Mouse (Mus musculus): Measurements from ENCODE around the gene Mlh3.

Gene Mlh3

GRCm38 (mm10) chr12:85270319-85270718 is at the start of gene Mlh3:
Gene Mlh3, minus strand, starts transcription at chr12:85270599.
- WGBS = under 1% methylated on average over 35 of the region's 35 CpGs

DNA sequence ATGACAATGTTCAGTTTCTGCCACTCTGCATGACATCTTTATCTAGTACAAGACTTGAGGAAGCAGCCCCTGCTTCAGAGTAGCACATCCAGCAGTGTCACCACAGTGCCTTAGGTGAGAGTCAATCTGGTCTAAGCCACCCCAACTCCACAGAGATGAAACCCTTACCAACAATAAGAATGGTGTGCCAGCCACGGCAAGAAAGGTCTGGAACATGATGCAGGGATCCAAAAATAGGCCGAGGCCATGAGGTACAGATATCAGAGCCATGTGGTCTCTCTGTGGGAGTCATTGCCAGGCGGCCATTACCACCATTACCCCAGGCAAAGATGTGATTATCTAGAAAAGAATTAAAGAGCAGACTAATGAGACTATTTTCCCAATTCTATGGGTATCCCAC is 38.3 kb upstream of the Mlh3 start:
- 47% methylated on average over 3 of the region's 3 CpGs for WGBS

- WGBS = 24% methylated on average over 16 of the region's 16 CpGs
Measured at GRCm38 (mm10) chr12:85305247-85305892, 35.0 kb upstream of the Mlh3 start.

DNA sequence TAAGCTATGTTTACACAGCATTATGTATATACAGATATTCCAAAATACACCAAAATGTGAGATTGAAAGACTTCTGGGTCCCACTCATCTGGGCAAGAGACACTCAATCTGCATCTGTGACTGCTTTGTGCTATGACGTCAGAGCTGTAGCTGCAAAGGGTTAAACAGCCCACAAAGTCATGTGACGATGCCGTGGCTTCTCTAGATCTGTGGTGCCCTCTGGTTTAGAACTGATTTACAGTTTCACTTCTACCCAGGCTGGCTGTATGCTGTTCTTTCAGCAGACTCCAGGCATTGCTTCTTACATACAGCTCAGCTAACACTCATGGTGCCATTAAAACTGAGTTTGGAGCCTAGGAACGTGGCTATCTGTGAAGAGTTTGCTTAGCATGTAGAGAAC is 34.3 kb upstream of the Mlh3 start:
- 56% methylated on average over 4 of the region's 4 CpGs for WGBS

DNA sequence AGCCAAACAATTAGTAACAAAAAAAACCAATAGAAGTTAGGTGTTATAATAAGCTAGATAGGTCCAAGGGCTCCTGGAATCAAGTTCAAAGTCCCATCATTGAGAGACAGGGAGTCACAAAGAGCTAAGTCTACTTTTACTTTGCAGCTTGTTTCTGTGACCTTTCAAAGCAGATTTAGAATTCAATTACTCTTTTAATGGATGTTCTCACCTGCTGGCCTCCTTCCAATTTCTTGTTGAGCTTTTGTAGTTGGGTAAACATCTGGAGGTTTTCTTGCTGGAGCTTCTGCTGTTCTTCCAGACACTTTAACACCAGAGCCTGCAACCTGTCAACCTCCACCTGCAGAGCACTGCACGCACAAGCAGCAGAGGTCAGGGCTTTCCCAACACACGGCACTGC is 32.9 kb upstream of the Mlh3 start:
- WGBS = 94% methylated on average over 2 of the region's 2 CpGs

- 70% methylated on average over 1 of the region's 1 CpGs for WGBS
Measured at GRCm38 (mm10) chr12:85298835-85299180, 28.4 kb upstream of the Mlh3 start.

- 88% methylated on average over 11 of the region's 11 CpGs for WGBS
Measured at GRCm38 (mm10) chr12:85298127-85298834, 27.9 kb upstream of the Mlh3 start.

DNA sequence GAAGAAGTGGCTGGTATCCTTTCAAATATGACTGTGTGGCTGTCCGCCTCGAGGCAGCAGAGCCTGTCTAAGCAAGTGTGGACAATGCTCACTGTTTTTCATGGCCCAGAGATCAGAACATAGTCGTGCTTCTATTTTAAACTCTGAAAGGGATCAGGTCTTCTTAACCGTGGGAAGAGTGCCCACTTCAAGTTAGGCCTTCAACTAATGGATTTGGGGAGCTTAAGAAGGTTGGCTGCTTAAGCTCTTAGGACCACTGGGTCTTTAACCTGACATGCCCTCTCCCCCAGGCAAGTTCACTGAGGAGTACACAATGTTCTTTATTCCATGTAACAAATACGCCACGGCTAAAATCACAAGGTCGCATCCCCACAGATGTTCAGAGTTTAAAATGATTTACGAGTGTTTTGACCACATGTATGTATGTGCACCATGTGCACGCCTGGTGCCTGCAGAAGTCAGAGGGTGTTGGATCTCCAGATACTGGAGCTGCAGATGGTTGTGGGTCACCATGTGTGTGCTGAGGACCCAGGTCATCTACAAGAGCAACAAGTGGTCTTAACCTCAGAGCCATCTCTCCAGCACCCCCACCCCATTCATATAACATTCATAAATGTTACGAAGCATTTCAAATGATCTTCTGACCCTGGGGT is 27.1 kb upstream of the Mlh3 start:
- WGBS = 76% methylated on average over 10 of the region's 10 CpGs

DNA sequence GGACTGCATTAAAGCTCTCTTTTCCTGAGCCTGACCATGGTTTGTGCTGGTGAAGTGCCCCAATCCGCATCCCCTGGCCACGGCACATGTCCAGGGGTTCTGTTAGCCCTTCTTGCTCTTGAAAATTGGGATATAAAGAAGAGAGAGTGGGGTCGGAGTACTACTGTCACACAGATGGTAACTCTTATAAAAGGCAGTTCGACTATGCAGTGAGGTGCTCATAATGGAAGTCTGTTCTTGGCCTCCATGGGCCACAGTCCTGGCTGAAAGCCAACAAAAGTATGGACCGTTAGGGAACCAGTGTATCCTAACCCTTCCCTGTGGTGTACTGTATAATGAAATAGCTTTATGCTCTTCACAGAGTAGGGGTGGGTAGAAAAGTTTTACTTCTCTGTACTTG is 26.5 kb upstream of the Mlh3 start:
- 73% methylated on average over 5 of the region's 5 CpGs for WGBS

DNA sequence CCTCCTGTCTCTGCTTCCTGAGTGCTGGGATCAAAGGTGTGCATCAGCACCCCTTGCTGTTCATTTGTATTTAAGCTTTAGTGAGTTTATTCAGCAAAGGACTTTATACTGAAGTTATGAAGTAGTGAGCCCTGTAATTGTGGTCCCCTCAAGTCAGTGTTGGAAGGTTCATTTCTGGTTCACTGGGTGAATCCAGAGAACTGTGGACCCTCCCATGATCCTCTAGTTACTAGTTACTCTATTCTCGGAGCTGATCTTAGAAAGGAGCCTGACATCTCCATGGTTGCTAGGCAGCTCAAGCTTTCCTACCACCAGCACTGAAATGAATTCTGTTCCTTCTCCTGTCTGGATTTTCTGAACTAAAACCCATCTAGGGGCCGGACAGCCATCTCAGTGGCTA is 25.1 kb upstream of the Mlh3 start:
- WGBS = 76% methylated on average over 2 of the region's 2 CpGs

DNA sequence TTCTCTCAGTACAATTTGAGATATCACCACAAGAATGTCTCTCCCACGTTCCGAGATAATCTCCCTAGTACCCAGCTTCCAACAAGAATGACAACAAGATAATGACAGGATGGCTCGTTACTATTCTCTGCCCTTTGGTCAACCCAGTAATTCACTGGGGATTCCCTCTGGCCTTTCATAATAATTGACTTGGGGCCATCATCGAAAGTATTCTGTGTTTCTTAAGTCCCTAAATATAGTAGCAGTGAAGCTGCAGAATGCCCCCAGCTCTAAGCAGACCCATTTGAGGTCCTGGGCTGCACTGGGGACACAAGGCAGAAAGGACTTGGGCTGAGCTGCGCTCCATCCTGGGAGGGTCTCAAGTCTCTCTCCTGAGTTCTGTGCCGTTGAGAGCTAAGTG is 21.9 kb upstream of the Mlh3 start:
- WGBS = 80% methylated on average over 6 of the region's 6 CpGs

DNA sequence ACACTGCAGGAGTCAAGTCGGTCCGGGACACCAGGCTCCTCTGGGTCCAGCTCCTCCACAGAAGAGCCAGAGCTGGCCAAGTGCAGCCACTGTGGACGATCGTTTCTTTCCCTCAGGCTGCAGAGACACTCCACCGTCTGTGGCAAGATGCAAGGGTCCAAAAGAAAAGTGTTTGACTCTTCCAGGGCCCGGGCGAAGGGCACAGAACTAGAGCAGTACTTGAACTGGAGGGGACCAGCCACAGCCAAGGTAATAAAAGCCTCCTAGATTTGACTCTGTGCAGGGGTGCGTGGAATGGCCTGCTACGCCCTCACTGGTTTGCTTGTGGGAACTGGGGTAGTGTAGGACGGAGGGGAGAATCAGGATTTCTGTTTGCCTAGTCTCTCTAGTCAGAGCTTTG is 20.2 kb upstream of the Mlh3 start:
- WGBS = 83% methylated on average over 10 of the region's 10 CpGs

DNA sequence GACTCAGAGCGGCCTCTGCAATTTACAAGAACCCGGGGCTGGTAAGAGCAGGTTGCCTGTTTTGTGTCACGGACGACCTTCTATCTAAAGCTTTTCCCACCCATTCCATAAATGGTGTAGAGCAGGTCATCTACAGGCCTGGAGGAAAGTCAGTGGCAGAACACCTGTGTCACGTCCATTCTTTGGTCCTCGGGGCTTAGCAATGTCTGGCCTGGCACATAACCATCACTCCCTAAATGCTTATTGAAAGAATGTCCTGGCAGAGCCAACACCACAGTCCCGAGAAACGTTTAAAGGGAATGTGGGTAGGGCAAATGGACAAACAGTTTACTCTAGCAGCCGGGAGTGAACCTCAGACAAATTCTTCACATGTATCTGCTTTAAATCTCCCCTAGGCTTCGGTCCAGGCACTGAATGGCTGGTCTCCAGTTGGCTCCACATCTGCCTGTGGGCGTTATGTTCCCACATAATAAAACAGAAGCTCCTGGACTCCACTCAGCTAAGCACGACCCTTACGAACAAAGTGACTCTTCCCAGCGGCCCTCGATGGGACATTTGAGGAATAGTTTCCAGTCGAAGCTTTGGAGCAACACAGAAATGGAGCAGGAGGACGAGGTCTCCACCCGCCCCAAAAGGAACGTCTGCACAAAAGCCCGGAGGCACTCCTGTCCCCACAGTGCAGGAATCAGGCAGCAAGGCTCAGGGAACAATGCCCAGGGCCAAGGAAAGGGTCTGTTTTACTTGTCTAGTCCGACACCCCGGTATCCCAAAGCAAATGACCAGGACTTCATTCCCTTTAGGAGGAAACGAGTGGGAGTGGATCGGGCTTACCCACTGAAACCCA is 19.0 kb upstream of the Mlh3 start:
- 52% methylated on average over 24 of the region's 24 CpGs for WGBS

- WGBS = 5% methylated on average over 30 of the region's 31 CpGs
Measured at GRCm38 (mm10) chr12:85288486-85289156, 18.2 kb upstream of the Mlh3 start, which contains the start of gene Zc2hc1c. Gene Zc2hc1c, plus strand, starts transcription at chr12:85288591.

GRCm38 (mm10) chr12:85287809-85288485 is 17.5 kb upstream of the Mlh3 start, which contains the start of gene Acyp1:
Gene Acyp1, minus strand, starts transcription at chr12:85288438.
- WGBS = 12% methylated on average over 21 of the region's 21 CpGs

DNA sequence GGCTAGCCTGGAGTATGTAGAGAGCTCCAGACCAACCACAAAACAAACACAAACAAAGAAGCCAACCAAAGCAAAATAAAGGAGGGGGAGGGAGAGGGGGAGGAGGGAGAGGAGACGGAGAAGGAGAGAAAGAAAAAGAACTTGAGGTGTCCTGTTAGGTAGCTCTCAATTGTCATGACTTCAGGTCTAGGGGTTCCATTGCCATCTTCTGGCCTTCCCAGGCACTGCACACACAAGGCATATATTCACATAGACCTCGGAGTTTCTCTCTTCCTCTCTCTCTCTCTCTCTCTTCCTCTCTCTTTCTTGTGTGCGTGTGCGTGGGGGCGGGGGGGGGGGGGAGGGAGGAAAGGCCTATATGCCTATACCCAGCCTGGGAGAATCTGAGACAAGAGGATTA is 16.5 kb upstream of the Mlh3 start:
- WGBS = 36% methylated on average over 4 of the region's 5 CpGs

GRCm38 (mm10) chr12:85284996-85285395 is 14.6 kb upstream of the Mlh3 start:
- 92% methylated on average over 4 of the region's 4 CpGs for WGBS

DNA sequence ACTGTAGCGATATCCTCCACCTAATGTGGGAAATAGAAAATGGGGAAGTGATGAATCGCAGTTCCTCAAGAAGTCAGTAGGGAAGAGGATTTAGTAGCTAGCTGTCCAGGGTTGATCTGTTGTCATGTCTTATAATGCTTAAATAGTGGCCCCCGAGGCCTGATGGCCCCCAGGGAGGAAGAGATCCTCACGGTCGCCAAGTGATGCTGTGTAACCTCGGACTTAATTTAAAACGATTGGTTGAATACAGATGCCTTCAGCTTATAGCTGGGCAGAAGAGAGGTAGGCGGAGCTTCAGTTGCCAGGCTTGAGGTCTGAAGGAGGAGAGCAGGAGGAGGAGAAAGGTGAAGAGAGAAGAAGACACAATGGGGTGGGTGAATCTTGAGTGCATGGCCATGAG is 13.9 kb upstream of the Mlh3 start:
- 70% methylated on average over 8 of the region's 8 CpGs for WGBS

DNA sequence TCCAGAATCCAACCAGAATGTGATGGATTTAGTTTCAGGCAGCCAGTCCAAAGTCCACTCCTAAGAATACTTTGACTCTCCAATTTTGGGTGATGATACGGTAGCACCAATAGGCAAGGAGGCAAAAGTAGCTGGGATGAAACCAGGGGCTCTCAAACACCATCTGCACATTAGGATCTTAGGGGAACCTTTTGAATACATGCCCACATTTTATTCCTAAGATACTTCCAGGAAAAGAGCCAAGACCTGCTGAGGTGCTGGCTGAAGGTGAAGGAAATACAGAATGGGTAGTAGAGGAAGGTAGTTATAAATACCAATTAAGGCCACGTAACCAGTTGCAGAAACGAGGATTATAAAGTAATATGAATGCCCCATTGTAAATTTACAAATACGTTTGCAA is 11.4 kb upstream of the Mlh3 start:
- 62% methylated on average over 1 of the region's 4 CpGs for WGBS

- WGBS = 33% methylated on average over 12 of the region's 12 CpGs
Measured at GRCm38 (mm10) chr12:85280845-85281651, 10.6 kb upstream of the Mlh3 start.

Data from cerebral cortex, adult 2 months (tissue).